Mouse (Mus musculus): ENCODE measurements around the gene Taf13. TPM values are rescaled to one million over a fixed set of nuclear protein-coding genes. Genes with fewer than 3 reads are reported as not detected.
"Not testable (repeated sequence)": the region's sequence is repeated elsewhere in the genome, so short reads cannot be mapped to it uniquely, and the experiment has no call there.

Taf13 gene
- total and polyA plus RNA-seq, 3 experiments, result 1.1 to 22.2 (median 14.4) TPM

DNA sequence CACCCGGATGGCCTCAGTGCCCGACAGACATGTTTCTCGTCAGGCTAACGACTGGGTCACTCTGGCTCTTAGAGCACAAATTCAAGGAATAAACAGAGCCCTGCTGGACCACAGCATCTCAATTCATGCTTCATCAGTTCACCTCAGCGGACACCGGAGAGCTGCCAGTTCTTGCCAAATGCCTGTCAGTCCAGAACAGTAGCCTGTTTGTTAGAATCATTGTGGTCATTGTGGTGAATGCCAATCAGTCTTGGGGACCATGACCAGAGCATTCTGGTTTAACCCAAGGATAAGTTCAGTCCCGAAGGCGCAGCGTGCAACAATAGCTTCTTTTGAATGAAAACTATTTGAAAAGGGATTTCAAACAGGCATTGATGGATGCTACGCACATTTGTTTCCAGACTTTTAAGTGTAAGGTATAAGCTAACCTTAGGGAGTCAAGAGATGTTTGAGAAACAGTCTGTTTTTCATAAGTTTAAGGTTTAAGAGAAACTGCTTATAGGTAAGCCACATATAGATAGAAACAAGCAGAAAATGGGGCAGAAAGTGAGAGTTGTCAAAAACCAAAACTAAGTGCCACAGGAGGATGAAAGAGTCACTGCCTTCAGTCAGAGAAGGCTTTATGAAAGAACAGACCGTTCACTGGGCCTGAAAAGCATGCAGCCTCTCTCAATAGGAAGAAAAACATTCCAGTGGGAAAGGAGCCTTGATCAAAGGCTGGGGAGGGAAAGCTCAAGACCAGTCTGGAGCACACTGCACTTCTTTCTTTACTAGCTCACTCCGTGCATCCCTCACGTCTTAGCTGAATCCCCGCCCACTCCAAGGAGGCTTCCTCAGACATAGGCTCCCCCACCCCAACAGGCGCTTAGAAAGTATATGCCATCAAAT is 3.3 kb upstream of the Taf13 start:
- ATAC-seq (ENCODE audit: extremely low read depth, insufficient number of reproducible peaks, low FRiP score, poor library complexity, severe bottlenecking) (no peak), DNase-seq (ENCODE audit: low spot score) (no peak)
- TF ChIP-seq GATA2 (IDR thresholded peaks at IDR 0.05; ENCODE audit: borderline replicate concordance, low read depth, low read length), result no peak

GRCm38 (mm10) chr3:108569636-108570035 is 1.9 kb upstream of the Taf13 start:
- not testable (repeated sequence) for DNase-seq (ENCODE audit: low spot score); ATAC-seq (ENCODE audit: extremely low read depth, insufficient number of reproducible peaks, low FRiP score, poor library complexity, severe bottlenecking); H3K4me3 ChIP-seq (ENCODE audit: low read depth, low read length); H3K36me3 ChIP-seq (replicated peaks); H3K27me3 ChIP-seq (ENCODE audit: insufficient read depth, low read length); H3K9me3 ChIP-seq (replicated peaks)
- H3K4me1 ChIP-seq (ENCODE audit: insufficient read depth, low read depth, low read length), result peaks cover 22% of the 10 kb centered on the region

More for the DNA sequence above, 3.3 kb upstream of the Taf13 start:
- Histone ChIP-seq H3K4me1 (ENCODE audit: insufficient read depth, low read depth, low read length) (peaks cover 26% of the 10 kb centered on the region), H3K4me3 (ENCODE audit: low read depth, low read length) (no peak overlapping the region), H3K9me3 (replicated peaks) (no peaks in the 10 kb centered on the region), H3K27me3 (ENCODE audit: insufficient read depth, low read length) (peaks cover 8% of the 10 kb centered on the region), H3K36me3 (replicated peaks) (no peaks in the 10 kb centered on the region)

DNA sequence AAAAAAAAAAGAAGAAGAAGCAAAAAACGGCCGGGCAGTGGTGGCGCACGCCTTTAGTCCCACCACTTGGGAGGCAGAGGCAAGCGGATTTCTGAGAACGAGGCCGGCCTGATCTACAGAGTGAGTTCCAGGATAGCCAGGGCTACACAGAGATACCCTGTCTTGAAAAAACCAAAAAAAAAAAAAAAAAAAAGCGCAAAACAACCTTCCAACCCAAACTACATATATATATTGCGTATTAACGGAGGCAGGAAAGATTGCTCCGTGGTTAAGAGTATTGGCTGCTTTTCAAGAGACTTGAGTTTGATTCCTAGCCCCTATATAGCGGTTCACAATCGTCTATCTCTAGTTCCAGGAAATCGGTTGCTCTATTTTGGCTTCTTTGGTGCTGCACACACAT is 685 bp upstream of the Taf13 start:
- ATAC-seq (ENCODE audit: extremely low read depth, insufficient number of reproducible peaks, low FRiP score, poor library complexity, severe bottlenecking), result no peak
- Histone ChIP-seq H3K27me3 (ENCODE audit: insufficient read depth, low read length) (peaks cover 8% of the 10 kb centered on the region), H3K4me1 (ENCODE audit: insufficient read depth, low read depth, low read length) (peaks cover 22% of the 10 kb centered on the region), H3K9me3 (replicated peaks) (no peaks in the 10 kb centered on the region), H3K36me3 (replicated peaks) (peaks cover 12% of the 10 kb centered on the region), H3K4me3 (ENCODE audit: low read depth, low read length) (no peak overlapping the region)
- DNase-seq (ENCODE audit: low spot score), result no peak
- TF ChIP-seq GATA1 (IDR thresholded peaks at IDR 0.05; ENCODE audit: borderline replicate concordance, low read length) (no peak), TAL1 (conservative IDR thresholded peaks at IDR 0.05; ENCODE audit: low read depth, low read length) (no peak), POLR2AphosphoS5 (IDR thresholded peaks at IDR 0.05; ENCODE audit: insufficient replicate concordance, low read depth, low read length) (no peak), CTCF (IDR thresholded peaks at IDR 0.05; ENCODE audit: low read depth, low read length) (no peak), GATA2 (IDR thresholded peaks at IDR 0.05; ENCODE audit: borderline replicate concordance, low read depth, low read length) (no peak)

- DNase-seq (ENCODE audit: low spot score) (no peak), ATAC-seq (ENCODE audit: extremely low read depth, insufficient number of reproducible peaks, low FRiP score, poor library complexity, severe bottlenecking) (no peak)
- H3K36me3 ChIP-seq (replicated peaks), result peaks cover 13% of the 10 kb centered on the region
- H3K4me3 ChIP-seq (ENCODE audit: low read depth, low read length), result peak overlapping the region; percentile 76
- TF ChIP-seq CTCF (IDR thresholded peaks at IDR 0.05; ENCODE audit: low read depth, low read length) (no peak), POLR2AphosphoS5 (IDR thresholded peaks at IDR 0.05; ENCODE audit: insufficient replicate concordance, low read depth, low read length) (no peak), GATA1 (IDR thresholded peaks at IDR 0.05; ENCODE audit: borderline replicate concordance, low read length) (no peak), GATA2 (IDR thresholded peaks at IDR 0.05; ENCODE audit: borderline replicate concordance, low read depth, low read length) (no peak), TAL1 (conservative IDR thresholded peaks at IDR 0.05; ENCODE audit: low read depth, low read length) (no peak)
- peaks cover 8% of the 10 kb centered on the region for H3K27me3 ChIP-seq (ENCODE audit: insufficient read depth, low read length)
- H3K9me3 ChIP-seq (replicated peaks), result no peaks in the 10 kb centered on the region
- peaks cover 22% of the 10 kb centered on the region for H3K4me1 ChIP-seq (ENCODE audit: insufficient read depth, low read depth, low read length)
Measured at GRCm38 (mm10) chr3:108572309-108573010, 962 bp downstream of the Taf13 start.

- Histone ChIP-seq H3K4me3 (ENCODE audit: low read depth, low read length) (no peak overlapping the region), H3K36me3 (replicated peaks) (peaks cover 25% of the 10 kb centered on the region), H3K4me1 (ENCODE audit: insufficient read depth, low read depth, low read length) (peaks cover 15% of the 10 kb centered on the region), H3K9me3 (replicated peaks) (no peaks in the 10 kb centered on the region), H3K27me3 (ENCODE audit: insufficient read depth, low read length) (no peaks in the 10 kb centered on the region; the same call in 1 of the 2 replicates)
- TF ChIP-seq GATA2 (IDR thresholded peaks at IDR 0.05; ENCODE audit: borderline replicate concordance, low read depth, low read length) (no peak), POLR2AphosphoS5 (IDR thresholded peaks at IDR 0.05; ENCODE audit: insufficient replicate concordance, low read depth, low read length) (no peak), TAL1 (conservative IDR thresholded peaks at IDR 0.05; ENCODE audit: low read depth, low read length) (no peak)
- DNase-seq (ENCODE audit: low spot score) (no peak), ATAC-seq (ENCODE audit: extremely low read depth, insufficient number of reproducible peaks, low FRiP score, poor library complexity, severe bottlenecking) (no peak)
Measured at GRCm38 (mm10) chr3:108574018-108574417, 2.5 kb downstream of the Taf13 start.

- Histone ChIP-seq H3K27me3 (ENCODE audit: insufficient read depth, low read length) (0 out of 2 replicates have a peak, but pooled peaks cover 3% of the 10 kb centered on the region), H3K9me3 (replicated peaks) (no peaks in the 10 kb centered on the region), H3K36me3 (replicated peaks) (peaks cover 7% of the 10 kb centered on the region), H3K4me3 (ENCODE audit: low read depth, low read length) (no peak overlapping the region), H3K4me1 (ENCODE audit: insufficient read depth, low read depth, low read length) (no peaks in the 10 kb centered on the region)
- TF ChIP-seq CTCF (IDR thresholded peaks at IDR 0.05; ENCODE audit: low read depth, low read length) (no peak), TAL1 (conservative IDR thresholded peaks at IDR 0.05; ENCODE audit: low read depth, low read length) (no peak), GATA2 (IDR thresholded peaks at IDR 0.05; ENCODE audit: borderline replicate concordance, low read depth, low read length) (no peak), GATA1 (IDR thresholded peaks at IDR 0.05; ENCODE audit: borderline replicate concordance, low read length) (no peak), POLR2AphosphoS5 (IDR thresholded peaks at IDR 0.05; ENCODE audit: insufficient replicate concordance, low read depth, low read length) (no peak)
- DNase-seq (ENCODE audit: low spot score) (no peak), ATAC-seq (ENCODE audit: extremely low read depth, insufficient number of reproducible peaks, low FRiP score, poor library complexity, severe bottlenecking) (no peak)
Measured at GRCm38 (mm10) chr3:108584580-108584979, 13.1 kb downstream of the Taf13 start.
